In the genomic region with DNA sequence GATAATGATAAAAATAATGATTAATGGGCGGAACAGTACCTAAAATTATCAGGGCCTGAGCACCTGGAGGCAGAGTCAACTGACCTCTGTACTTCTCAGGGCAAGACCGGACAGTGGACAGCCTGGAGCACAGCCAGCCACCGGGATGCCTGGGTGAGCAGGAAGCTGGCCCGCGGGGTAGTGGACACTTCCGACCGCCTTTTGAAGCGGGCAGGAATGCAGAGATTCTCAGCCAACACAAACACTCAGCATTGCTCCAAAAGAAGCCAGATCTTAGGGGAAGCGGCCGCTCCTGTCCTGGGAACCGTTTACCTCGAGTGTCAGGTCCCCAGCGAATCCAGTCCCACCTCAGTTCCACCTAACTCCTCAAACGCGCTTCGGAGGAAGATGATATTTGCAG, we compare ENCODE assay signal across 8 mouse cellular contexts. TPM values are rescaled to one million over a fixed set of nuclear protein-coding genes. Genes with fewer than 3 reads are reported as not detected.
DNase-seq lines count a peak whose midpoint lies in the region; ATAC-seq lines count a peak whose summit lies in the region.

No protein-coding gene starts in this region.

- no peak for ATAC-seq in heart, embryonic 12.5 days (ENCODE audit: insufficient number of reproducible peaks, low FRiP score)
- ATAC-seq in kidney, embryonic 16.5 days (ENCODE audit: low FRiP score, low TSS enrichment), result no peak

- H3K27me3 ChIP-seq in heart, embryonic 12.5 days (replicated peaks), result no peaks in the 10 kb centered on the region; the same call in 1 of the 2 replicates
- no peaks in the 10 kb centered on the region for H3K27me3 ChIP-seq in kidney, embryonic 16.5 days (ENCODE audit: insufficient read depth, low read length)

- peak overlapping the region; percentile 62 for H3K9ac ChIP-seq in heart, embryonic 12.5 days
- H3K9ac ChIP-seq in kidney, embryonic 16.5 days (replicated peaks; ENCODE audit: low read length), result peak overlapping the region; percentile 65

- peak overlapping the region; percentile 46 for H3K4me3 ChIP-seq in heart, embryonic 12.5 days
- peak overlapping the region; percentile 55 for H3K4me3 ChIP-seq in kidney, embryonic 16.5 days (ENCODE audit: low read length)

- peak; percentile 30 for DNase-seq in ovary, postnatal 36 days (ENCODE audit: low spot score)
- no peak for DNase-seq in ovary, postnatal 10 days (ENCODE audit: low spot score)
- peak; percentile 50 to 63 for DNase-seq in cerebellum, postnatal 14 days
- peak; percentile 75 for DNase-seq in lung, postnatal 14 days
- DNase-seq in yolk sac, embryonic 10.5 days (ENCODE audit: low spot score), result peak; percentile 66
- no peak for DNase-seq in left cerebral cortex, adult 18-20 months (ENCODE audit: low spot score in 2 of 2)

- no peak overlapping the region for H3K27ac ChIP-seq in heart, embryonic 12.5 days (ENCODE audit: poor library complexity, severe bottlenecking)
- peak overlapping the region; percentile 78 for H3K27ac ChIP-seq in kidney, embryonic 16.5 days (ENCODE audit: low read length)

- peaks cover 2% of the 10 kb centered on the region; the same call in 1 of the 2 replicates for H3K36me3 ChIP-seq in heart, embryonic 12.5 days
- peaks cover under 1% of the 10 kb centered on the region; the same call in 1 of the 2 replicates for H3K36me3 ChIP-seq in kidney, embryonic 16.5 days (ENCODE audit: insufficient read depth, low read length)

- peak overlapping the region; percentile 89 for H3K4me2 ChIP-seq in heart, embryonic 12.5 days
- peak overlapping the region; percentile 92 for H3K4me2 ChIP-seq in kidney, embryonic 16.5 days (replicated peaks; ENCODE audit: low read depth, low read length)

- WGBS in heart, embryonic 12.5 days, result 5% methylated on average over 16 of the region's 16 CpGs
- 5% methylated on average over 16 of the region's 16 CpGs for WGBS in kidney, embryonic 16.5 days

- H3K4me1 ChIP-seq in heart, embryonic 12.5 days (replicated peaks), result peaks cover 23% of the 10 kb centered on the region
- H3K4me1 ChIP-seq in kidney, embryonic 16.5 days (ENCODE audit: insufficient read depth, low read length), result peaks cover 29% of the 10 kb centered on the region

- no peaks in the 10 kb centered on the region for H3K9me3 ChIP-seq in heart, embryonic 12.5 days (replicated peaks)
- no peaks in the 10 kb centered on the region for H3K9me3 ChIP-seq in kidney, embryonic 16.5 days (ENCODE audit: low read length)

RNA-seq across cellular contexts. Expression of gene Tmem37, which starts 1.0 kb away (rescaled TPM):
- 14.3 and 15.0 TPM in 2 replicates for polyA plus RNA-seq in heart, embryonic 12.5 days (2016; fragmentation: Nextera tagmentation; extraction: Ambion mirVana)
- 78.9 and 83.5 TPM in 2 replicates for polyA plus RNA-seq in kidney, embryonic 16.5 days (2015; fragmentation: Nextera tagmentation; extraction: Ambion mirVana)
- 1 to 10 TPM in 1 of 2 experiments, under 1 TPM in 1; 0.94 to 2.0 TPM for total RNA-seq in left cerebral cortex, adult 18-20 months (2021)

RNA-seq across cellular contexts. Expression of gene Dbi, which starts 48.0 kb away (rescaled TPM):
- polyA plus RNA-seq in heart, embryonic 12.5 days (2016; fragmentation: Nextera tagmentation; extraction: Ambion mirVana), result 655 and 695 TPM in 2 replicates
- 658 and 708 TPM in 2 replicates for polyA plus RNA-seq in kidney, embryonic 16.5 days (2015; fragmentation: Nextera tagmentation; extraction: Ambion mirVana)
- total RNA-seq in left cerebral cortex, adult 18-20 months (2021), result 100 to 1,000 TPM; 254 to 257 TPM

RNA-seq across cellular contexts. Expression of gene 3110009E18Rik, which starts 48.1 kb away (rescaled TPM):
- 11.8 and 14.1 TPM in 2 replicates for polyA plus RNA-seq in heart, embryonic 12.5 days (2016; fragmentation: Nextera tagmentation; extraction: Ambion mirVana)
- 13.5 and 16.7 TPM in 2 replicates for polyA plus RNA-seq in kidney, embryonic 16.5 days (2015; fragmentation: Nextera tagmentation; extraction: Ambion mirVana)
- 1 to 10 TPM; 5.3 to 5.6 TPM for total RNA-seq in left cerebral cortex, adult 18-20 months (2021)

Comparison
In these comparisons a context has a peak if more than half of its experiments do, and no peak if none do; other contexts are left out.
1. DNase-seq: peak in ovary, postnatal 36 days (single experiment), cerebellum, postnatal 14 days (2 of 2), lung, postnatal 14 days (single experiment) and yolk sac, embryonic 10.5 days (single experiment); none in ovary, postnatal 10 days (single experiment) and left cerebral cortex, adult 18-20 months (0 of 2).